Mouse (Mus musculus) mouse trophoblast stem cell (cell line): ENCODE results near the gene Uspl1.
"Not testable (repeated sequence)": the region's sequence is repeated elsewhere in the genome, so short reads cannot be mapped to it uniquely, and the experiment has no call there.

Source experiments
- in situ Hi-C, 2 experiments: fragments of 300-500 bp; cut with MseI, MboI; formaldehyde crosslinking; loops; 2 replicates in 1 of 2; 3 replicates in 1 of 2; pipeline ENCODE4 v1.15.1; 2025

The Uspl1 gene

DNA sequence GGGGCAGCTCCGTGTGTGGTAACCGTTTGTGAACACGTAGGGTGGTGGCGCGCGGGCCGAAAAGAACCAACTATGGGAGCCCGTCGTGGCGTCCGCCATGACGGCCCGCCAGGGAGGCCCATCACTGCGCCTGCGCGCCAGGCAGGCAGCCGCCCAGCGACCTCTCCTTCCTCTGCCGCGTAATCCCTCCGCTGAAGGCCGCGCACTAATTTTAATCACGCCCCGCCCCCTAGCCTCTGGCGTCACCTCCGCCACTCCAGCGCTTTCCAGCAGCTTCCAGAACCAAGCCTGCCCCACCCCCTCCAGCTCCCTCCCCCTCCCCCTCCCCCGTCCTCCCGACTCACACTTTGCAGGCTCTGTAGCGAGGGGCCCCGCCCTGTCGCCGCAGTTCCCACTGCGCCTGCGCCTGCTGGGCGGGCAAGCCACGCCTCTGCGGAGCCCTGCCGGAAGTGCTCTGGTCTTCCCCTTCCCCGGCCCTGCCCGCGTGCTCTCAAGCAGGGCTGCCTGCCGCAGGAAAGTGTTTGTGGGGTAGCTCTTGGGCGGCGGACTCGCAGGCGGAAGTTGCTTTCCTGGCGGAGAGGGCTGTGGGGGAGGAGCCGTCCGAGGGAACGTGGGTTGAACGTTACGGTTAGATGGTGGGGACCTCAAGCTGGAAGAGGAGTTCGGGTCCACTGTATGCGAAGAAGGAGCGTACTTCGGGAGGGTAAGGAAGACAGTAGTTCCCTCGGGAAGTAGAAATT lies at the start of gene Uspl1, which contains the start of gene Hmgb1:
Gene Uspl1 (plus strand): TSS at position 247 of the 740 bp plus-strand sequence.
Gene Hmgb1 (minus strand): TSS at position 386 of the 740 bp plus-strand sequence.
- in situ Hi-C loops, result no loop called here

- in situ Hi-C loops, result no loop called here
Measured at GRCm38 (mm10) chr5:149134751-149135454, 49.2 kb upstream of the Uspl1 start.

GRCm38 (mm10) chr5:149135455-149136354 lies 48.4 kb upstream of the Uspl1 start:
- in situ Hi-C loops, result no loop called here

DNA sequence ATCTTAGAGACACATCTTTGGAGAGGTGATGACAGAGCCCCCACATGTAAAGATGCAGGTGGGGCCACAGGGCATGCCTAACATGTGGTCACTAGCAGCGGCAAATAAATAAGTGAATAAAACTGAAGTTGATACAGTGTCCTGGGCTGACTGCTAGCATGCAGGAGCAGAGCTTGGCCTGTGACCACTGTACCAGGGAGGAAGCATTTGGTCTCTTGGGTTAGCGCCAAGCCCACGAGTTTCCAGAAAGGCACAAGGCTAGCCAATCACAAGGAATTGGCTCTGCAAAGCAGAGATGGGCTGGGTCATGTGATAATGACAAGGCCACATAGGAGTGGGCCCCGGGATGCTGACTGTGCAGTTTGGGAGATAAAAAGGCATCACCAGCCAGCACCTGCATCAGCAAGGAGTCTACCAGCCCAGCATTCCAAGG lies 47.2 kb upstream of the Uspl1 start:
- in situ Hi-C loops, result no loop called here

DNA sequence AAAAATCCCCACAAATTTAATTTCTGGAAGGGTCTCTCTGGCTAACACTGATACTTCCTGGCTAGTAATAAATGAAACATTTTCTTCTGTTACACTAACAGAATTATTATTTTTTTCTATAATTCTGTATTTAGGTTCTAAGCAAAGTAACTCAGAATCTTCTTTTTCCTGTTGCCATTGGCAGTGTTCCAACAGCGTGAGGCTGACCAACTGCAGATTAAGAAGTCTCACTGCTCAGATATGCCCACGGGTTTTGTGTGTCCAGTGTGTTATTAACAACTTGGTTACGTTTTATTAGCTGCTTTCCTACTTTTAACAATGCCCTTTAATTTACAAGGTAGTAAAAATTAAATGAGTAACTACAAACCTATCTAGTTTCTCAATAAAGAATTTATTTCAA lies 46.7 kb upstream of the Uspl1 start:
- in situ Hi-C loops, result no loop called here

DNA sequence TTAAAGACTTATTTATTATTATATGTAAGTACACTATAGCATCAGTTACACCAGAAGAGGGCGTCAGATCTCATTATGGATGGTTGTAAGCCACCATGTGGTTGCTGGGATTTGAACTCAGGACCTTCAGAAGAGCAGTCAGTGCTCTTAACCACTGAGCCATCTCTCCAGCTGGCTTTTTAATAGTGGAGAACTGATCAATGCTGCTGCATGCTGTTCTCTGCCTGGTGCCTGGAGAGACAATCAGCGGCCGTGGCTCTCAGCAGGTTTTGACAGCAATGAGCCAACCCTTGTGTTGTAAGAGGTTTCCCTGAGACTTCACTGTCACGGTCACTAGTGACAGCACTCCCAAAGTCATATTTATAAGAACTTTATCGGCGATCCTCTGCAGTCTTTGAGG lies 46.1 kb upstream of the Uspl1 start:
- in situ Hi-C loops, result not testable (repeated sequence)

DNA sequence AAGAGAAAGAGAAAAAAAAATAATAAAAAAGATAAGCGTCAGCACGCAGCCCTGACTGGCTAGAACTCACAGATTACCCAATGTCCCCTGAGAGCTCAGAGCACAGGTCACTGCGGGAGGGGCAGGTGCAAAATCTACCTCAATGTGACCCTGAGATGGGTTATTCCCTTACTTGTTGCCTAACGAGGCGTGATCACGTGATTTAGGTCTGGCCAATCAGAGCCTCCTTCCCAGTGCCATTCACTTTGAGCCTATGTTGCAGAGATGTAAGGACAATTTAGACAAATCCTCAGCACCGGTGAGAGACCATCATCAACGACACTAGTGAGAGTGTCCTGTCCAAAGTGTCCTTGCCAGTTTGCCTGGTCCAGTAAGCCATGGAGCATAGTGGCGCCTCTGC lies 43.8 kb upstream of the Uspl1 start:
- in situ Hi-C loops, result no loop called here

DNA sequence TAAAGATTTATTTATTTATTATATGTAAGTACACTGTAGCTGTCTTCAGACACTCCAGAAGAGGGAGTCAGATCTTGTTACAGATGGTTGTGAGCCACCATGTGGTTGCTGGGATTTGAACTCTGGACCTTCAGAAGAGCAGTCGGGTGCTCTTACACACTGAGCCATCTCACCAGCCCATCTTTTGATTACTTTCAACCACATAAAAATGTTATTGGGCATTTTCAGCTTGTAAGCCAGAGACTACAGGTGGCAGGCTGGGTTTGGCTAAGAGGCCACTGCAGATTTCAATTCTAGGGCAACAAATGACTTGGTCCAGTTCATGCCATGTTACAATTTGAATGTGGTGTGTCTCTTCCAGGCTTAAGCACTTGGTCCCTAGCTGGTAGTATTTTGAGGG lies 43.0 kb upstream of the Uspl1 start:
- in situ Hi-C loops, result not testable (repeated sequence)

DNA sequence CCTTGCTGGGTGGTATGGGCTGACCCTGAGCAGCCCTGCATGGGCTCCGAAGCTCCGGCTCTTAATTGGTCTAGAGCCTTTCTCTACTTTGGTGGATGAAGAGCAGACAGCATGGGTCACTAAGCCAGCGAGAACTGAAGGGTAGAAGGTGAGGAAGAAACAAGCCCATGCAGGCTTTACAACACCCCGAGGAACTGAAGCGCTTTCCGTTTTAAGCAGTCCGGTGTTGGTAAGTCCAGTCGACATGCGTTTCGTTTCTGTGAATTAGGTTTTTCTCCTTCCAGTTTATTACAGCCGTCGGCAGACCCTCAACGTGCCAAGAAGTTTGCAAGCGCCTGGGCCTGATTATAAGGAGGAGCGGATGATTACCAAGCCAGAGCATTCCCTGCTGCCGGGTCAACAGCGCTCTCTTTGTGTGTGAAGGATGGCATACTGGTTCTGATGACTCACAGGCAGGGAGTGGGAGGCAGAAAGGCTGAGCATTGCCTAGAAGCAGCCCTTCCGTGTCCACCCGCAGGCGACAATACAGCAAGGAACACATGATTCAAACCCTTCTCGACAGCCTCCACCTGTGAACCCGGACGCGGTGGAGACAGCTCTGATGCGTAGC lies 40.3 kb upstream of the Uspl1 start:
- in situ Hi-C loops, result no loop called here

DNA sequence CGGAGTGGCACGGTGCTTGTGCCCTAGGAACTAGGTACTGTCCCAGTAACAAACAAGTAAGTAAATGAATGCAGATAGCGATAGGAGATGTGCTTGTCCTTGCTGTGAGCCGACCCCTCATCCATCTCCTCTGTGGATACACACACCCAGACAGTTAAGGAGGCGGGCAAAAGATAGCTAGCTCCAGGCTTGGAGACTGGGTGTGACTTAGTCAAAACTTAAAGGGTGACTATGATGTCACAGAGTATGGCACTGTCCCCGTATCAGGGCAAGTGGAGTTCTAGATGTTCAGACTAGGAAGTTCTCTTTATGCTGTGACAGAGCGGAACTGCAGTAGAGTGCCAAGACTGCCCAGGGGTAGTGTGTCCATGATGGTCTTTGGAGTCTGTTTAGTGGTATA lies 37.5 kb upstream of the Uspl1 start:
- in situ Hi-C loops, result no loop called here

DNA sequence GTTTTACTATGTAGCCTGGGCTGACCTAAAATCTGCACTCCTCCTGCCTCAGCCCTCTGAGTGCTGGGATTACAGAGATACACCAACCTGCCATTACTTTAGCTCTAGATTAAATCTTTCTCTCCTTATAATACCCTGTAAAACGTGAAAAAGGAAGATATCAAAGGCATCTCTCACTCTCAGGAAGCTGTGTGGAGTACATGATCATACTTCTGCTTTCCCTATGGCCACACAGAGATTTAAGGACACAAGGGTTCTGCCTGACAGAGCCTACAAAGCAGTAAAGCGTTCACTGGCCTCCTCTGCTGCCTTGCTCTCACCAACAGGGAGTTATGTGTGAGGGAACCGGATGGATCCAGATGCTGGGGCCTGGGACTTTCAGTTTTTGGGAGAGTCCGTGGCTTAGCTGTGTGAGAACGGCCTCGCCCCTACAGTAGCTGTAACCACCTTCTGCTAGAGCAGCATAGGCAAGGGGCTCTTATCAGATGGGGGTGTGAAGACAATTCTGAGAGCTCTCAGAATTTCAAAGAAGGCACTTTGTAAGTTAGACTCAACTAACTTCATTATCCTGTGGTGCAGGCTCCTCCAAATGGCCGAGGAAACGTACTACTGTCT lies 36.7 kb upstream of the Uspl1 start:
- in situ Hi-C loops, result no loop called here

DNA sequence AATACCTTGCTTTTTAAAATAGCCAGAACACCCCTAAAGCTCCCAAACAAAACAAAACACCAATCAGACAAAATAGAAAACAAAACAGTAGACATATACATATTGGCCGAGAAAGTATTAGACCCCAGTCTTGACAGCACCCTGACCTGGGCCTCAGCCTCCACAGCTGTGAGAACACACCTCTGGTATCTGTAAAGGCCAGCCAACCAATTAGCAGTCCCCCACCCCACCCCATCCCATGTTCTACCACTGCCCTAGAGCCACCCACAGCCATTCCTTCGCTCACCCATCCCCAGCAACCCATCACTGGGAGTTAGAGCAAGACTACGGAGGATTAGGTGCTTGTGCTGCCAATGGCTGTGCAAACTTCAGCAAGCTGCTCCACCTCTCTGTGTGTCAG lies 33.3 kb upstream of the Uspl1 start:
- in situ Hi-C loops, result no loop called here

- in situ Hi-C loops, result no loop called here
Measured at GRCm38 (mm10) chr5:149152063-149152773, 31.9 kb upstream of the Uspl1 start.

- in situ Hi-C loops, result no loop called here
Measured at GRCm38 (mm10) chr5:149152774-149153155, 31.4 kb upstream of the Uspl1 start.

DNA sequence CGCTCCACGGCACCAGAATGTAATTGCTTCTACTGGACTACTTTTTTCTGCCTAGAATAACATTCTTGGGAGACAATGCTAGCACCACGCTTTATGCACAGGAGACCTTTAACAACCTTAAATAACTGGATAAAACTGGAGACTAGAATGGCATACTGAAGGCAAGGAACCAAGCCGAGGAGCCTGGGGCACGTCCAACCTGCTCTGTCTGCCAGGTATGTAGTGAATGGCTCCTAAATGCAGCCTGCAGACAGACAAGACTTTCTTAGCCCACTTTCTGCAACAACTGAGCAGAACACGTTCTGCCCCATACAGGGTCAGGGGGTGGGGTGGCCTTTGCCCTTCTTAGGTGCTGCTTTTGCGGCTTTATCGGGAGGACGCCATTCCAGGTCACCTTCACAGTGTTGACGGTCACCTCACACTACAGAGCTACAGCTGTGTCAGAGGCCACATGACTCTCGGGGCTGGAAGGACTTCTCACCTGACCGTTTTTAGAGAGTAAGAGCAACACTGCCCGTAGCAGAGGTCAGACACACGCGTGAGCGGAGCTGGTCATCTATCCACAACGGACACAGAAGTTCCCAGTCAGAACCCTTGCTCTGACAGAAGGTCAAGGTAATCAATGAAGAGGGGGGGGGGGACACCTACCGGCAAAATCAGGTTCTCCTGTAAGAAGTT lies 27.1 kb upstream of the Uspl1 start:
- in situ Hi-C loops, result no loop called here

- in situ Hi-C loops, result no loop called here
Measured at GRCm38 (mm10) chr5:149159021-149159420, 25.1 kb upstream of the Uspl1 start.

- in situ Hi-C loops, result no loop called here
Measured at GRCm38 (mm10) chr5:149160469-149160868, 23.7 kb upstream of the Uspl1 start.

DNA sequence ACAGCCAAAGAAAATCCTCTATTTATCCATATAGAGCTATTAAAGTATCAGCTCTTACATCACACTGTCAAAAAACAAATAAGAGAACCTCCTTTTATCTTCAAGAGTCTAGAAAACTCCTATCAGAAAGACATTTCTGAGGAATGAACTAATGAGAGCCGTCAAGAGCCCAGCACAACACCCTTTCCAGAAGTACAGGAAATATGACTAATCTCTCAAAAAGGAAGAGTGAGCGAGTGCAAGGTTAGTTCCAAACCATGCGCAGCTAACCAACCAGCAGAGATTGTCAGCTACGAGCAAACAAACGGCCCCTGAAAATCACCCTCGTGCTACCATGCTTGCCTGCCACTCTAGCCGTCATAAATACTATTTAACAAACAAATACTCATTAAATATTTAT lies 21.3 kb upstream of the Uspl1 start:
- in situ Hi-C loops, result no loop called here

GRCm38 (mm10) chr5:149164881-149165280 lies 19.3 kb upstream of the Uspl1 start:
- in situ Hi-C loops, result no loop called here

DNA sequence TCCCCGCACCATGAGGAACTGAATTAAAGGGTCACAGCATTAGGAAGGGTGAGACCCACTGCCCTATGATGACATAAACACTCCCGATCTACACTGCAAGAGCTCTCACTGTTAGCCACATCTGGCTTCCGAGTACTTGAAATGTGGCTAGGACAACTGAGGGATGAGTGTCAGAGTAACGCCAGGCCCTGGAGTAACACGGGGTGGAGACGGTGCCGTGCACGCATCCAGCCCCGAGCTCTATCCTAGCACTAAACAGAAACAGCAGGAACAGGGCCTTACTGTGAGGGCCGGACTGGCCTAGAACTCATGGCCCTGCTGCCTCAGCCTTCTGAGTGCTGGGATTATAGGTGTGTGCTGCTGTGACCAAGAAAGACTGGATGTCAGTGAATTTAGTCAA lies 18.1 kb upstream of the Uspl1 start:
- in situ Hi-C loops, result no loop called here
